Comparison of ENCODE assay signal across 7 mouse cellular contexts in the genomic region with DNA sequence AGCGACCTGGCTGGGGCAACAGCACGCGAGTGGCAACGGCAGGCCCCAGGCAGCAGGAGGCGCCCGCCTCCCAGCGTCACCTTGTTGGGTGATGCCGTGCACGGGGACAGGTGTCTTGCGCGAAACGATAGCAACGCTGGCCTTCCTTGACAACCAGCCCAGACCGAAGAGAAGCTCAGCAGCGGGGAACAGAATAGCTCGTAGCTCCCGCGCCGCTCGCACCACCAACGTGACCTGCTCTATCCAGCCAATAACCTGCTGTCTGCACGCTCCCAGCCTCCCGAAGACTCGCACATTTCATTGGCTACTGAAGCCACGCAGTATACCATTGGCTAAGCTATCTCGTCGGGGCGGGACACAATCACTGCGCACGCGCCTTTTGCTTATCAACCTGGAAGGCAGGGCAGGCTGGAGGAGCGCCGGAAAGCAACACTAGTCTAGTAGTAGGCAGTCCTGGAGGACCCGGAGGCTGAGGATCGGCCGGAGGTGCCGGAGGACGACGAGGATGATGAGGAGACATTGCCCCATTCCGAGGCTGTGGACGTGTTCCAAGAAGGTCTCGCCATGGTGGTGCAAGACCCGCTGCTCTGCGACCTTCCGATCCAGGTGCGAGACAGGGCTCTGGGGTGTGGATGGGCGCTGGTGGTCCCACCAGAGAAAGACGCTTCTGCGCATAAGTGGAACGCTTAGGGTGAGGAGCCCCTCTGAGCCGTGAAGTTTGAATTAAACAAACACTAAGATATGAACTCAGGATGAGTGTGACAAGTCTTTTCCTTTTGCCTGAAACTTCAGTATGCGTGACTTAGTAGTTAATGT. TPM values are rescaled to one million over a fixed set of nuclear protein-coding genes. Genes with fewer than 3 reads are reported as not detected.
DNase-seq lines count a peak whose midpoint lies in the region; ATAC-seq lines count a peak whose summit lies in the region.

A gene (plus strand): TSS at position 358 of the 816 bp plus-strand sequence.

- H3K27ac ChIP-seq in embryonic facial prominence, embryonic 11.5 days (replicated peaks; ENCODE audit: low read depth, low read length) = 0 out of 2 replicates have a peak within 1 kb of the TSS, but pooled peaks have one; percentile 58
- H3K27ac ChIP-seq in limb, embryonic 11.5 days (replicated peaks; ENCODE audit: low read depth, low read length) = peak within 1 kb of the TSS; percentile 52; the same call in 1 of the 2 replicates
- H3K27ac ChIP-seq in midbrain, embryonic 14.5 days (replicated peaks; ENCODE audit: low read depth, low read length) = peak within 1 kb of the TSS; percentile 52; the same call in 1 of the 2 replicates

- no peaks in the 10 kb centered on the region for H3K4me1 ChIP-seq in embryonic facial prominence, embryonic 11.5 days (ENCODE audit: control insufficient read depth, insufficient read depth, low read length)
- peaks cover 3% of the 10 kb centered on the region; the same call in 1 of the 2 replicates for H3K4me1 ChIP-seq in limb, embryonic 11.5 days (ENCODE audit: control insufficient read depth, insufficient read depth, low read length)
- peaks cover 7% of the 10 kb centered on the region for H3K4me1 ChIP-seq in midbrain, embryonic 14.5 days (ENCODE audit: control insufficient read depth, insufficient read depth, low read length)

- peak within 1 kb of the TSS; percentile 75 for H3K9ac ChIP-seq in embryonic facial prominence, embryonic 11.5 days (replicated peaks; ENCODE audit: low read length)
- H3K9ac ChIP-seq in limb, embryonic 11.5 days (ENCODE audit: low read length) = peak within 1 kb of the TSS; percentile 80
- H3K9ac ChIP-seq in midbrain, embryonic 14.5 days (replicated peaks; ENCODE audit: low read length) = peak within 1 kb of the TSS; percentile 72

- no peaks in the 10 kb centered on the region for H3K9me3 ChIP-seq in embryonic facial prominence, embryonic 11.5 days (replicated peaks; ENCODE audit: control insufficient read depth, low read length)
- no peaks in the 10 kb centered on the region for H3K9me3 ChIP-seq in limb, embryonic 11.5 days (ENCODE audit: control insufficient read depth, low read length)
- H3K9me3 ChIP-seq in midbrain, embryonic 14.5 days (ENCODE audit: control insufficient read depth, low read length) = no peaks in the 10 kb centered on the region

- peaks cover 8% of the 10 kb centered on the region for H3K36me3 ChIP-seq in embryonic facial prominence, embryonic 11.5 days (replicated peaks; ENCODE audit: control insufficient read depth, insufficient read depth, low read depth, low read length)
- H3K36me3 ChIP-seq in limb, embryonic 11.5 days (ENCODE audit: control insufficient read depth, insufficient read depth, low read length) = peaks cover 15% of the 10 kb centered on the region
- H3K36me3 ChIP-seq in midbrain, embryonic 14.5 days (ENCODE audit: control insufficient read depth, insufficient read depth, low read length) = peaks cover 25% of the 10 kb centered on the region

- peak within 1 kb of the TSS; percentile 60 for H3K4me3 ChIP-seq in embryonic facial prominence, embryonic 11.5 days (ENCODE audit: low read depth, low read length)
- peak within 1 kb of the TSS; percentile 71 for H3K4me3 ChIP-seq in limb, embryonic 11.5 days (ENCODE audit: low read depth, low read length)
- peak within 1 kb of the TSS; percentile 61 for H3K4me3 ChIP-seq in midbrain, embryonic 14.5 days (replicated peaks; ENCODE audit: low read depth, low read length)

- H3K27me3 ChIP-seq in embryonic facial prominence, embryonic 11.5 days (ENCODE audit: control insufficient read depth, insufficient read depth, low read length) = no peaks in the 10 kb centered on the region
- no peaks in the 10 kb centered on the region for H3K27me3 ChIP-seq in limb, embryonic 11.5 days (ENCODE audit: control insufficient read depth, insufficient read depth, low read length)
- H3K27me3 ChIP-seq in midbrain, embryonic 14.5 days (ENCODE audit: control insufficient read depth, insufficient read depth, low read length) = no peaks in the 10 kb centered on the region

- peak; percentile 98 for DNase-seq in adrenal gland, postnatal 14 days
- DNase-seq in embryonic facial prominence, embryonic 11.5 days (ENCODE audit: low spot score) = peak; percentile 99
- peak; percentile 100 for DNase-seq in heart, adult 11 months
- DNase-seq in kidney, adult 18-20 months = peak; percentile 96
- DNase-seq in limb, embryonic 11.5 days (ENCODE audit: low spot score) = peak; percentile 95
- DNase-seq in midbrain, embryonic 14.5 days = peak; percentile 99
- peak; percentile 90 to 91 for DNase-seq in spleen, adult 18-20 months

- H3K4me2 ChIP-seq in embryonic facial prominence, embryonic 11.5 days (ENCODE audit: low read depth, low read length) = peak within 1 kb of the TSS; percentile 78
- H3K4me2 ChIP-seq in limb, embryonic 11.5 days (ENCODE audit: low read depth, severe bottlenecking) = peak within 1 kb of the TSS; percentile 67
- peak within 1 kb of the TSS; percentile 73 for H3K4me2 ChIP-seq in midbrain, embryonic 14.5 days (ENCODE audit: low read length)

- WGBS in embryonic facial prominence, embryonic 11.5 days = under 1% methylated on average over 52 of the region's 52 CpGs
- WGBS in limb, embryonic 11.5 days = under 1% methylated on average over 52 of the region's 52 CpGs
- under 1% methylated on average over 52 of the region's 52 CpGs for WGBS in midbrain, embryonic 14.5 days

- ATAC-seq in embryonic facial prominence, embryonic 11.5 days (replicated peaks; ENCODE audit: insufficient number of reproducible peaks, low FRiP score, low TSS enrichment, low read depth) = peak; percentile 100
- ATAC-seq in limb, embryonic 11.5 days (ENCODE audit: insufficient number of reproducible peaks, low FRiP score, low TSS enrichment, low read depth) = peak; percentile 100
- peak; percentile 100 for ATAC-seq in midbrain, embryonic 14.5 days (ENCODE audit: low FRiP score, low TSS enrichment)

RNA-seq across cellular contexts. Expression of the gene that starts here (rescaled TPM):
- 19.7 and 20.8 TPM in 2 replicates for total RNA-seq in adrenal gland, postnatal 14 days (2021)
- polyA plus RNA-seq in embryonic facial prominence, embryonic 11.5 days (2014; fragmentation: Nextera tagmentation; extraction: Ambion mirVana) = 91.8 and 94.6 TPM in 2 replicates
- polyA plus RNA-seq in limb, embryonic 11.5 days (2014; fragmentation: Nextera tagmentation; extraction: Ambion mirVana) = 106 and 108 TPM in 2 replicates
- 46.7 and 54.9 TPM in 2 replicates for polyA plus RNA-seq in midbrain, embryonic 14.5 days (2014; fragmentation: Nextera tagmentation; extraction: Ambion mirVana)

Comparison
In these comparisons a context has a peak if more than half of its experiments do, and no peak if none do; other contexts are left out.
1. Peak in every context shown above with its lines: DNase-seq, ATAC-seq, H3K4me3 ChIP-seq and H3K27ac ChIP-seq.